Mouse (Mus musculus) lung, adult 2 months (tissue): Measurements from ENCODE around the gene Man2a1.

Experiments
- CTCF ChIP-seq: fragments of 200-500 bp; IDR thresholded peaks from 2 replicates; pipeline ENCODE4 v1.5.1; 2011; ENCODE audit warnings: mild to moderate bottlenecking, low read length, control low read depth; ENCODE audit not compliant: insufficient read depth
- POLR2A ChIP-seq: fragments of 200-500 bp; IDR thresholded peaks from 2 replicates; pipeline ENCODE4 v1.6.1; 2011; ENCODE audit warnings: low read depth, mild to moderate bottlenecking, control low read depth, low read length, borderline replicate concordance; ENCODE audit errors: extremely low read depth

DNA sequence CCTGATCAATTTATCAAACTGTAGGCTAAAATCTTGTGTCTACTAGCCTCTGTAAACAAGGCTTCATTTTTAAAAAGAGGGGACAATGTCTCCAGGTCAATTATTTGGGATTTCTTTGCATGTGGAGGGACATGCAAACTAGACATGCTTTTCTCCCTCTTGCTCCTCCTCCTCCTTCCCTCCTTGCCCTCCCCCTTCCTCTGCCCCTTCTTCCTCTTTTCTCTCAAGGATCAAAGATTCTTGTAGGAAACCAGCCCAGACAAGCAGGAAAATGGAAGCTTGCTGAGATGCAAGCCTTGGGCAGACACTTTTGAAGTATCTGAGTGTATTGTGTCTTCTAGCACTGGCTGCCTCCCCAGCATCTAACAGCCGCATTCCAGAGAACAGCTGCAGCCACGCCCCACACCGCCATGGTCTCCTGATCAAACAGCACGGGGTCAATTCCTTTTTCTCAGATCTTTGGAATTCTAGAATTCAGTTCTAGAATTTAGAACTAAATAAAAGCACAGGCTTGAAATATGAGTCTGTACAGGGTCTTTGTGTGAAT lies 41.5 kb upstream of the Man2a1 start:
- TF ChIP-seq POLR2A (no peak), CTCF (no peak)
